Mouse (Mus musculus) natural killer cell, adult 2 months (primary cell): Measurements from ENCODE around the gene Pkn2.

Experiments
- DNase-seq, 2 experiments: peaks; one replicate each; pipeline ENCODE4 v3.0.0; 2022; ENCODE audit warnings: low spot score in 2 of 2

The Pkn2 gene

GRCm38 (mm10) chr3:142743973-142744898, 137.6 kb downstream of the Pkn2 start:
- DNase-seq: peak; percentile 17 to 27
